Mouse (Mus musculus) testis, adult 2 months (tissue): ENCODE measurements at regions not wholly inside any gene's neighbourhood (a gene's known extent, or its start where the extent isn't known, plus 50 kb on each side); places are given as distances from the start of the nearest gene placed in this dataset.
"Not testable (repeated sequence)": the region's sequence is repeated elsewhere in the genome, so short reads cannot be mapped to it uniquely, and the experiment has no call there.

Source experiments
- H3K27ac ChIP-seq: fragments of 200-500 bp; 2 replicates; pipeline ENCODE4 v1.5.1; 2012; ENCODE audit warnings: low read depth, low read length; ENCODE audit not compliant: control insufficient read depth, insufficient read depth
- H3K27me3 ChIP-seq: fragments of 200-500 bp; 2 replicates; pipeline ENCODE4 v1.6.1; 2012; ENCODE audit warnings: mild to moderate bottlenecking, low read length, moderate library complexity; ENCODE audit not compliant: control insufficient read depth, insufficient read depth
- H3K36me3 ChIP-seq: fragments of 200-500 bp; 2 replicates; pipeline ENCODE4 v1.6.1; 2012; ENCODE audit warnings: mild to moderate bottlenecking, low read length; ENCODE audit not compliant: control insufficient read depth, insufficient read depth
- H3K4me1 ChIP-seq: fragments of 200-500 bp; 2 replicates; pipeline ENCODE4 v1.6.1; 2012; ENCODE audit warnings: low read length; ENCODE audit not compliant: control insufficient read depth, insufficient read depth
- H3K4me3 ChIP-seq: fragments of 200-500 bp; 2 replicates; pipeline ENCODE4 v1.5.1; 2012; ENCODE audit warnings: low read depth, mild to moderate bottlenecking, low read length, moderate library complexity, mixed read lengths; ENCODE audit not compliant: control insufficient read depth
- CTCF ChIP-seq: fragments of 200-500 bp; IDR thresholded peaks from 2 replicates; pipeline ENCODE4 v1.5.1; 2012; ENCODE audit warnings: low read depth, mild to moderate bottlenecking, inconsistent platforms, low read length, moderate library complexity; ENCODE audit not compliant: control insufficient read depth, insufficient read depth, insufficient replicate concordance
- POLR2A ChIP-seq: fragments of 200-500 bp; IDR thresholded peaks from 2 replicates; pipeline ENCODE4 v1.6.1; 2012; ENCODE audit warnings: low read depth, mild to moderate bottlenecking, inconsistent platforms, low read length, moderate library complexity; ENCODE audit not compliant: control insufficient read depth

DNA sequence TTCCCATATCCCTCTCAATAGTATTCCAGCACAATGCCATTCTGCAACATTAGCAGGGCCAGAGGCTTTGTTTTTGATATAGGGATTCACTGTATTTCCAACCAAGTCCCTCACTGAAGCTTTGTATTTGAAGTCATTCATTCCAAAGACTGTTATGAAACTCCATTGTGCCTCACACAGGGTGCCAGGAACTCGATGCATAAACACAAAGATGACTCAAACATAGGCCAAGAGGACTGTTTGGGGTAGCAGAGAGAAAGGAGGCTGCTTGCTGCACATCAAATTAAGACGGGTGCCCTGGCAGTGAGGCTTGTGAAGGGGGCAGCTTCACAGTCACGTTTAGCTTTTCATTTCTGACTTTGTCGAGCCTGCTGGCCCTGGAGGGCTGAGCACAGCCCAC, 75.1 kb upstream of the Fam78b start:
- TF ChIP-seq POLR2A (no peak), CTCF (no peak)

GRCm38 (mm10) chr1:166939744-166940143, 61.5 kb upstream of the Fam78b start:
- not testable (repeated sequence) for H3K27ac ChIP-seq, H3K4me1 ChIP-seq, H3K36me3 ChIP-seq, H3K27me3 ChIP-seq, H3K4me3 ChIP-seq

More for the DNA sequence above, 75.1 kb upstream of the Fam78b start:
- H3K36me3 ChIP-seq, result no peaks in the 10 kb centered on the region
- H3K4me1 ChIP-seq, result no peaks in the 10 kb centered on the region
- H3K27ac ChIP-seq, result no peak overlapping the region
- H3K4me3 ChIP-seq, result no peak overlapping the region
- H3K27me3 ChIP-seq, result no peaks in the 10 kb centered on the region

DNA sequence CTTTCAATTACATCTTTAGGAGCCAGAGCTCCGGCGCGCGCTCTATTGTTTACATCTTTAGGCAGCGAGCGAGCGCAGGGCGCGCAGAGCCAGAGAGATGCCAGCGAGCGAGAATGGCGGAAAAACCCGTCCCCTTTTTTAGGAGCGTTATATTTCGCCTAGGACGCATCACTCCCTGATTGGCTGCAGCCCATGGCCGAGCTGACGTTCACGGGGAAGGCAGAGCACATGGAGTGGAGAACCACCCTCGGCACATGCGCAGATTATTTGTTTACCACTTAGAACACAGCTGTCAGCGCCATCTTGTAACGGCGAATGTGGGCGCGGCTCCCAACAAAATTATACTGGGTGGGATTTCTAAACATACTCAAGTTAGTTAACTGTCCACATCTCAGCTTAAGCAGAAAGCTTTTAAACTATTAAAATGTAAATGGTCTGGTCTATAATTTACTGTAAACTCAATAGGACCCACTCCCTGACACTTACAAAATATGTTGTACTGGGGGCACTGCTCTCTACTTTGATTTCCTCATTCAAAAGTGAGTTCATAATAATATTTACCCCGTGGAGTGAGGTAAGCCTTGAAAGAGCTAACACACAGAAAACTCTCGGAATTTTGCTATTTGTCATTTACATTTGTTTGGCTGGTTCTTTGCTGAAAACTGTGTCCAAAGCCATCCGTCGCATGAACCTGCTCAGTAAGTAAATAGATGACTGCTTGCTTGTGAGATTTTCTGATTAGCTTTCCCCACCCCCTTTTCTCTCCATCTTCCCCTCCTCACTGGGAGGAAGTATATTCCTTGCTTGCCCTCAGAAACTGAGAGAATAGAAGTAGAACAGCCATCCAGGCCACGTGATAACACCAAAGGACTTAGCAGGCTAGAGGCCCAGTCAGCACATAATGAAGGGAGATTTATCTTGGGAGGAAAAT, 60.8 kb upstream of the Fam78b start:
- not testable (repeated sequence) for H3K36me3 ChIP-seq, H3K27ac ChIP-seq, H3K27me3 ChIP-seq, H3K4me1 ChIP-seq, H3K4me3 ChIP-seq

- TF ChIP-seq POLR2A (no peak), CTCF (no peak)
Measured at GRCm38 (mm10) chr1:166942201-166942600, 59.0 kb upstream of the Fam78b start.

GRCm38 (mm10) chr1:166944540-166944939, 56.7 kb upstream of the Fam78b start:
- H3K4me3 ChIP-seq, result no peak overlapping the region
- TF ChIP-seq POLR2A, result no peak
- TF ChIP-seq CTCF, result no peak
- H3K36me3 ChIP-seq, result no peaks in the 10 kb centered on the region
- no peaks in the 10 kb centered on the region for H3K27me3 ChIP-seq
- H3K27ac ChIP-seq, result no peak overlapping the region
- H3K4me1 ChIP-seq, result no peaks in the 10 kb centered on the region; the same call in 1 of the 2 replicates

More at GRCm38 (mm10) chr1:166942201-166942600, 59.0 kb upstream of the Fam78b start:
- no peak overlapping the region for H3K4me3 ChIP-seq
- H3K4me1 ChIP-seq, result no peaks in the 10 kb centered on the region
- H3K27me3 ChIP-seq, result no peaks in the 10 kb centered on the region
- H3K36me3 ChIP-seq, result no peaks in the 10 kb centered on the region
- no peak overlapping the region for H3K27ac ChIP-seq

- H3K4me3 ChIP-seq, result no peak overlapping the region
- no peak overlapping the region for H3K27ac ChIP-seq
- TF ChIP-seq POLR2A (no peak), CTCF (no peak)
- no peaks in the 10 kb centered on the region for H3K36me3 ChIP-seq
- H3K27me3 ChIP-seq, result no peaks in the 10 kb centered on the region
- H3K4me1 ChIP-seq, result no peaks in the 10 kb centered on the region; the same call in 1 of the 2 replicates
Measured at GRCm38 (mm10) chr1:166947844-166948702, 53.1 kb upstream of the Fam78b start.
